Mouse (Mus musculus) liver, embryonic 14.5 days (tissue): ENCODE measurements around the gene Nr2f2. TPM values are rescaled to one million over a fixed set of nuclear protein-coding genes. Genes with fewer than 3 reads are reported as not detected.

Experiments used
- ATAC-seq: fragments of 200-750 bp; cut with Nextera tagmentation; 2 replicates; pipeline ENCODE4 v1.8.0; 2017; ENCODE audit warnings: moderate number of reproducible peaks, mild to moderate bottlenecking, moderate library complexity; ENCODE audit not compliant: insufficient read depth
- DNase-seq, 3 experiments: peaks; one replicate each; pipeline ENCODE4 v3.0.0-alpha.2; 2012 to 2013; ENCODE audit warnings: low read depth in 3 of 3, low spot score in 3 of 3
- H3K27ac ChIP-seq: fragments of 300-500 bp; sonication (generic); 2 replicates; pipeline ENCODE4 v1.5.1; 2014; ENCODE audit warnings: moderate library complexity, mild to moderate bottlenecking, control low read depth, inconsistent platforms
- H3K27me3 ChIP-seq: fragments of 300-500 bp; sonication (generic); 2 replicates; pipeline ENCODE4 v1.6.1; 2014; ENCODE audit warnings: mild to moderate bottlenecking, low read length, moderate library complexity; ENCODE audit not compliant: control insufficient read depth, insufficient read depth
- H3K36me3 ChIP-seq: fragments of 300-500 bp; sonication (generic); replicated peaks from 2 replicates; pipeline ENCODE4 v1.6.1; 2014; ENCODE audit warnings: low read depth; ENCODE audit not compliant: control insufficient read depth, insufficient read depth
- H3K4me1 ChIP-seq, 2 experiments: fragments of 200-500 bp in 1 of 2; fragments of 300-500 bp in 1 of 2; sonication (generic) in 1 of 2; replicated peaks; 2 replicates each; pipeline ENCODE4 v1.6.1; 2012 to 2014; ENCODE audit warnings: antibody characterized with exemption in 1 of 2, inconsistent platforms in 1 of 2, low read length in 1 of 2; ENCODE audit not compliant: control insufficient read depth in 2 of 2, insufficient read depth in 2 of 2
- H3K4me2 ChIP-seq: fragments of 300-500 bp; sonication (generic); 2 replicates; pipeline ENCODE4 v1.6.1; 2014; ENCODE audit warnings: low read depth, mild to moderate bottlenecking, control low read depth, moderate library complexity
- H3K4me3 ChIP-seq, 2 experiments: fragments of 200-500 bp in 1 of 2; fragments of 300-500 bp in 1 of 2; sonication (generic) in 1 of 2; 2 replicates each; pipeline ENCODE4 v1.5.1; 2012 to 2014; ENCODE audit warnings: low read depth in 2 of 2, low read length in 2 of 2, mild to moderate bottlenecking in 2 of 2, control low read depth in 1 of 2, inconsistent platforms in 1 of 2, moderate library complexity in 1 of 2; ENCODE audit not compliant: insufficient read depth in 1 of 2
- H3K9ac ChIP-seq: fragments of 300-500 bp; sonication (generic); replicated peaks from 2 replicates; pipeline ENCODE4 v1.6.1; 2014; ENCODE audit warnings: mild to moderate bottlenecking, control low read depth, moderate library complexity
- H3K9me3 ChIP-seq: fragments of 300-500 bp; sonication (generic); 2 replicates; pipeline ENCODE4 v1.6.1; 2016; ENCODE audit warnings: low read length, mixed read lengths; ENCODE audit not compliant: control insufficient read depth
- CTCF ChIP-seq: IDR thresholded peaks from 2 replicates; pipeline ENCODE4 v1.5.1; 2016; ENCODE audit warnings: antibody characterized with exemption, low read depth, control low read depth
- EP300 ChIP-seq: IDR thresholded peaks from 2 replicates; pipeline ENCODE4 v1.6.1; 2016; ENCODE audit warnings: antibody characterized with exemption, low read depth
- WGBS: fragments of 180-500 bp; shearing (Covaris S2); extraction: QIAGEN DNeasy Blood & Tissue Kit; methylation state at CpG from one replicate; pipeline ENCODE4 v1.1.7; 2014; ENCODE audit not compliant: insufficient replicate concordance; 5-methylcytosine and 5-hydroxymethylcytosine counted together
- polyA plus RNA-seq, 2 experiments: library from polyadenylated mRNA; depleted of rRNA in 1 of 2; stranded (reverse) in 1 of 2; unstranded in 1 of 2; fragments of >200 nt; fragmentation: Nextera tagmentation in 1 of 2; extraction: Ambion mirVana in 1 of 2; gene quantifications; 2 replicates each; pipeline versions ENCODE4 v1.2.1 to v1.2.3; 2012 to 2014

Gene Nr2f2
- polyA plus RNA-seq, 2 experiments: 6.3 to 12.0 TPM

DNA sequence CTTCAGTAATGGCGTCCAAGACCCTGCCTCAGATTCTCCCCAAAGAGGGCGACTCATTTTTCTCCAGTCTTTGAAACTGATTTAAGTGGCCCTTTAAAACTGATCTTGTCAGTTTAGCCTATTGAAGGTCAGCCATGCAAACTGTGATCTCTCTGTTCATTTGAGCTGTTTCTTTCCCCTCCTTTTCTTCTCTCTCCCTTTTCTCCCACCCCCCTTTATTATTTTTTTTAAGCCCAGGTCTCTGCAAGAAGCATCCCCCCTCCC is 11.2 kb downstream of the Nr2f2 start:
- Histone ChIP-seq H3K36me3 (no peaks in the 10 kb centered on the region), H3K4me3 (peak overlapping the region in 1 of 2 experiments; percentile 27; a peak in 1 of 4 replicates), H3K4me2 (peak overlapping the region; percentile 21), H3K27me3 (peaks cover 45% of the 10 kb centered on the region), H3K9me3 (no peaks in the 10 kb centered on the region), H3K27ac (no peak overlapping the region), H3K9ac (no peak overlapping the region), H3K4me1 (no peaks in the 10 kb centered on the region)
- 33% methylated on average over 2 of the region's 2 CpGs for WGBS
- DNase-seq (no peak), ATAC-seq (no peak)
- TF ChIP-seq CTCF: no peak
- no peak for TF ChIP-seq EP300

GRCm38 (mm10) chr7:70354606-70355356 is 11.8 kb downstream of the Nr2f2 start:
- Histone ChIP-seq H3K9me3 (no peaks in the 10 kb centered on the region), H3K36me3 (no peaks in the 10 kb centered on the region), H3K4me1 (no peaks in the 10 kb centered on the region), H3K27me3 (peaks cover 45% of the 10 kb centered on the region), H3K27ac (no peak overlapping the region), H3K4me3 (peak overlapping the region; percentile 9 to 27), H3K9ac (no peak overlapping the region), H3K4me2 (peak overlapping the region; percentile 21)
- TF ChIP-seq EP300: no peak
- no peak for TF ChIP-seq CTCF
- 13% methylated on average over 14 of the region's 14 CpGs for WGBS
- ATAC-seq: no peak
- no peak for DNase-seq

- H3K4me2 ChIP-seq: peak overlapping the region; percentile 43; the same call in 1 of the 2 replicates
- H3K36me3 ChIP-seq: no peaks in the 10 kb centered on the region
- WGBS: 16% methylated on average over 4 of the region's 4 CpGs
- DNase-seq (no peak), ATAC-seq (no peak)
- H3K27ac ChIP-seq: no peak overlapping the region
- no peak overlapping the region for H3K4me3 ChIP-seq
- H3K9me3 ChIP-seq: no peaks in the 10 kb centered on the region
- peaks cover 44% of the 10 kb centered on the region for H3K27me3 ChIP-seq
- no peaks in the 10 kb centered on the region for H3K4me1 ChIP-seq
- no peak for TF ChIP-seq CTCF
- no peak for TF ChIP-seq EP300
- no peak overlapping the region for H3K9ac ChIP-seq
Measured at GRCm38 (mm10) chr7:70353151-70353550, 13.4 kb downstream of the Nr2f2 start.

GRCm38 (mm10) chr7:70352617-70353016 is 13.9 kb downstream of the Nr2f2 start:
- no peak for TF ChIP-seq EP300
- TF ChIP-seq CTCF: no peak
- no peak for ATAC-seq
- H3K27me3 ChIP-seq: peaks cover 43% of the 10 kb centered on the region
- H3K4me2 ChIP-seq: peak overlapping the region; percentile 43
- WGBS: 6% methylated on average over 3 of the region's 3 CpGs
- H3K4me3 ChIP-seq: no peak overlapping the region
- H3K9ac ChIP-seq: no peak overlapping the region
- DNase-seq: no peak
- no peaks in the 10 kb centered on the region for H3K36me3 ChIP-seq
- no peaks in the 10 kb centered on the region for H3K9me3 ChIP-seq
- H3K27ac ChIP-seq: no peak overlapping the region
- no peaks in the 10 kb centered on the region for H3K4me1 ChIP-seq

DNA sequence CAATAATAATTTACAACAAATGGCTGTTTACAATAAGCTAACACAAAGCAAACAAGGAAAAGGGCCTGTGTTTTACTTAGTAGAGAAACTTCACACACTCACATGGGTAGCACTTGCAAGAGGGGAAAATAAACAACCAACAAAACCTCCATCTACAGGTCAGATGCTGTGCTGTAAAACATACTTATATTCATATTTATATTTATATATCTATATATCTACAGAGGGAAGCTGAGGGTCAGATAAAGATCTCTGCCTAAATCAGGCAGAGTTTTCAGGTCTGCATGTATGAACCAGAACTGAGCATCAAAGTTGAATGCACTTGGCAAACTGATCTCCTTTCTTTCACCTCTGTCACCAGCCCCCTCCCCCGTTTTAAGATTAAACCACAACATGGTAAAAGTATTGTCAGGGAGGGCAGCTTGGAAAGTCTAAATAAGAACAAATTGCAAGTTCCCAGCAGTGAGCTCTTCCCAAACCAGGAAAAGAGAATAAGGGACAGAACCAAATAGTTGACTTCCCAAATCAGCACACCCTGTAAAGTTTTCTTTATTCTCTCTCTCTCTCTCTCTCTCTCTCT is 14.5 kb downstream of the Nr2f2 start:
- TF ChIP-seq EP300 (no peak), CTCF (no peak)
- Histone ChIP-seq H3K4me3 (peak overlapping the region in 1 of 2 experiments; percentile 41; a peak in 1 of 4 replicates), H3K4me2 (peak overlapping the region; percentile 43), H3K9me3 (no peaks in the 10 kb centered on the region), H3K4me1 (no peaks in the 10 kb centered on the region), H3K27ac (no peak overlapping the region), H3K9ac (no peak overlapping the region), H3K36me3 (no peaks in the 10 kb centered on the region), H3K27me3 (peaks cover 46% of the 10 kb centered on the region)
- no peak for ATAC-seq
- no peak for DNase-seq
- WGBS: 8% methylated on average over 1 of the region's 1 CpGs
